Comparison of ENCODE assay signal across 18 mouse cellular contexts in the genomic region with DNA sequence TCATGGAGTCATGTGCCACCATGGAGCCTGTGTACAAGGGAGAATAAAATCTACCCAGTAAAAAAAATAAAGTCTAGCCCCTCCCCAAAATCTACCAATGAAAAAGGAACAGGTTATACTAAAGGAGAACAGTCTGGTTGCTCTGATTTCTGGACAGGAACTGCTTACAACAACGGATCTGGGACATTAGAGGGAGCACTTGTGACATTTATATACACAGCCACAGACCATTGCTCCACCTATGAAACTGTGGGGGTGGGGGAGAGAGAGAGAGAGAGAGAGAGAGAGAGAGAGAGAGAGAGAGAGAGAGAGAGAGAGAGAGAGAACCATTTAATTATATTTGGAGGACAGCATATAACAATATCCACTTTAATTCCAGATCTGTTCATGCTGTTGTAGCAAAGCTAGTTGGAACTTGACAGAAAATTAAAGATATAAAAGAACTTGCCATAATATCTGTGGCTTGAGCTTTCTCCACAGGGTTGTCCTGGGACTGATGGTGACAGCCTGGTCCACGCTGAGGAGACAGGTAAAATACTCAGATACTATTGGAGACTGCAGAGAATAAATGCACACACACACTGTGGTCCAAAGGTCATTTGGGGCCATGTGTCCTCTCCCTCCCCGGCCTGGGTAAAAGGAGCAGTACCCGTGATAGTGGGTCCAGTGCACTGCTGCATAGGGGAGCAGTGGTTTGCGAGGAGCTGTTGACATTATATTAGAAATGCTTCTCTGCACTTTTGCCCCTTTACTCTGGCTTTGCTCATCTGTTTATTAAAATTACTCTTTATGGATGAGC. TPM values are rescaled to one million over a fixed set of nuclear protein-coding genes. Genes with fewer than 3 reads are reported as not detected.
"Had no signal": no experiment of that assay in that cellular context is flagged by ENCODE, and none has a peak within 500 bp of the region (broad histone marks: within the 10 kb centered on the region; RNA-seq: fewer than 3 reads in every experiment).

No protein-coding gene starts in this region.

RNA-seq across cellular contexts. Expression of a gene that starts 31.1 kb away (rescaled TPM):
- total RNA-seq: layer of hippocampus, adult 18-20 months; layer of hippocampus, postnatal 14 days; left cerebral cortex, adult 8-10 months; left cerebral cortex, postnatal 14 days; left cerebral cortex, postnatal 4 days; neutrophil, adult 5-6 weeks had no signal
- polyA plus RNA-seq: kidney, embryonic 16.5 days; limb, embryonic 12.5 days; limb, embryonic 15.5 days; liver, embryonic 12.5 days; liver, embryonic 15.5 days; lung, embryonic 15.5 days; midbrain, embryonic 10.5 days; midbrain, embryonic 13.5 days; neural tube, embryonic 11.5 days; stomach, embryonic 15.5 days; testis, adult 2 months; urinary bladder, adult 2 months had no signal

RNA-seq across cellular contexts. Expression of a gene that starts 47.1 kb away (rescaled TPM):
- total RNA-seq: layer of hippocampus, adult 18-20 months; layer of hippocampus, postnatal 14 days; left cerebral cortex, adult 8-10 months; left cerebral cortex, postnatal 14 days; left cerebral cortex, postnatal 4 days; neutrophil, adult 5-6 weeks had no signal
- polyA plus RNA-seq: kidney, embryonic 16.5 days; limb, embryonic 12.5 days; limb, embryonic 15.5 days; liver, embryonic 12.5 days; liver, embryonic 15.5 days; lung, embryonic 15.5 days; midbrain, embryonic 10.5 days; midbrain, embryonic 13.5 days; neural tube, embryonic 11.5 days; stomach, embryonic 15.5 days; testis, adult 2 months; urinary bladder, adult 2 months had no signal

RNA-seq across cellular contexts. Expression of a gene that starts 52.5 kb away (rescaled TPM):
- total RNA-seq: layer of hippocampus, adult 18-20 months; layer of hippocampus, postnatal 14 days; left cerebral cortex, adult 8-10 months; left cerebral cortex, postnatal 14 days; left cerebral cortex, postnatal 4 days; neutrophil, adult 5-6 weeks had no signal
- polyA plus RNA-seq: kidney, embryonic 16.5 days; limb, embryonic 12.5 days; limb, embryonic 15.5 days; liver, embryonic 12.5 days; liver, embryonic 15.5 days; lung, embryonic 15.5 days; midbrain, embryonic 10.5 days; midbrain, embryonic 13.5 days; neural tube, embryonic 11.5 days; stomach, embryonic 15.5 days; testis, adult 2 months; urinary bladder, adult 2 months had no signal

RNA-seq across cellular contexts. Expression of a gene that starts 54.2 kb away (rescaled TPM):
- total RNA-seq: layer of hippocampus, adult 18-20 months; layer of hippocampus, postnatal 14 days; left cerebral cortex, adult 8-10 months; left cerebral cortex, postnatal 14 days; left cerebral cortex, postnatal 4 days; neutrophil, adult 5-6 weeks had no signal
- polyA plus RNA-seq: kidney, embryonic 16.5 days; limb, embryonic 12.5 days; limb, embryonic 15.5 days; liver, embryonic 12.5 days; liver, embryonic 15.5 days; lung, embryonic 15.5 days; midbrain, embryonic 10.5 days; midbrain, embryonic 13.5 days; neural tube, embryonic 11.5 days; stomach, embryonic 15.5 days; testis, adult 2 months; urinary bladder, adult 2 months had no signal
